Mouse (Mus musculus) heart, adult 2 months (tissue): ENCODE measurements around the gene Rnd2.

ENCODE experiments used
- CTCF ChIP-seq: fragments of 200-600 bp; IDR thresholded peaks from 2 replicates; pipeline ENCODE4 v1.8.1; 2022; ENCODE audit warnings: antibody characterized with exemption, mild to moderate bottlenecking, moderate library complexity
- EP300 ChIP-seq: fragments of 200-500 bp; IDR thresholded peaks from 2 replicates; pipeline ENCODE4 v1.6.1; 2011; ENCODE audit warnings: low read depth, low read length, control low read depth; ENCODE audit not compliant: insufficient read depth
- POLR2A ChIP-seq: fragments of 200-500 bp; IDR thresholded peaks from 2 replicates; pipeline ENCODE4 v1.6.1; 2011; ENCODE audit warnings: mild to moderate bottlenecking, low read depth, low read length, control low read depth; ENCODE audit not compliant: insufficient read depth

DNA sequence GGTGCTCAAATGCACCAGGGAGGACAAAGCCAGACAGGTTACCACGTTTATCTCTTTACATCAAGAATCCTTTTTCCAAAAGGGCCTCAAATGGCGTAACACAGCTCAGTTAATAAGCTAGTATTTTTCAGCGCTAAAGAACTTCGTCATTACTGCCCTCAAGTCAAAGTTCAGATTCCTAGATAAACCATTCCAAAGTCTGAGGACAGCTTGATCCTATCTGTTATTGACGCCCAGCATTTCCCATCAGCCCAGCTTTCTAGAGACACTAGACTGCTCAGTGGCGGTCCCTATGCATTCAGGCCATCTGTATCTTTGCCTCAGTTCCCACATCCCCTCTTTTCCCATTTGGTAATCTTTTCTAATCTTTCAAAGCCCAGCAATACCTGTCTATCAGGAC, 54.6 kb downstream of the Rnd2 start:
- TF ChIP-seq CTCF, result no peak
- no peak for TF ChIP-seq POLR2A
- no peak for TF ChIP-seq EP300
